Mouse (Mus musculus) intestine, postnatal 0 days (tissue): Measurements from ENCODE around the gene Fgfr2. TPM values are rescaled to one million over a fixed set of nuclear protein-coding genes. Genes with fewer than 3 reads are reported as not detected.

Experiments
- ATAC-seq: fragments of 200-750 bp; cut with Nextera tagmentation; 2 replicates; pipeline ENCODE4 v1.8.0; 2017; ENCODE audit warnings: mild to moderate bottlenecking, moderate TSS enrichment, moderate library complexity
- H3K27ac ChIP-seq: fragments of 300-500 bp; sonication (generic); 2 replicates; pipeline ENCODE4 v1.5.1; 2014; ENCODE audit warnings: mild to moderate bottlenecking, low read depth, low read length, moderate library complexity
- H3K27me3 ChIP-seq: fragments of 300-500 bp; sonication (generic); replicated peaks from 2 replicates; pipeline ENCODE4 v1.6.1; 2014; ENCODE audit warnings: low read length, mixed read lengths; ENCODE audit not compliant: control insufficient read depth, insufficient read depth
- H3K36me3 ChIP-seq: fragments of 300-500 bp; sonication (generic); 2 replicates; pipeline ENCODE4 v1.6.1; 2014; ENCODE audit warnings: mild to moderate bottlenecking, moderate library complexity; ENCODE audit not compliant: control insufficient read depth, insufficient read depth
- H3K4me1 ChIP-seq: fragments of 300-500 bp; sonication (generic); replicated peaks from 2 replicates; pipeline ENCODE4 v1.6.1; 2014; ENCODE audit warnings: antibody characterized with exemption, low read length, mixed read lengths; ENCODE audit not compliant: control insufficient read depth, insufficient read depth
- H3K4me2 ChIP-seq: fragments of 300-500 bp; sonication (generic); replicated peaks from 2 replicates; pipeline ENCODE4 v1.6.1; 2014; ENCODE audit warnings: low read depth, mild to moderate bottlenecking, moderate library complexity
- H3K4me3 ChIP-seq: fragments of 300-500 bp; sonication (generic); 2 replicates; pipeline ENCODE4 v1.5.1; 2014; ENCODE audit warnings: low read depth, low read length
- H3K9ac ChIP-seq: fragments of 300-500 bp; sonication (generic); 2 replicates; pipeline ENCODE4 v1.6.1; 2014; ENCODE audit warnings: mild to moderate bottlenecking, low read depth, low read length
- H3K9me3 ChIP-seq: fragments of 300-500 bp; sonication (generic); 2 replicates; pipeline ENCODE4 v1.6.1; 2016; ENCODE audit warnings: mixed run types; ENCODE audit not compliant: control insufficient read depth
- CTCF ChIP-seq: sonication (generic); IDR thresholded peaks from 2 replicates; pipeline ENCODE4 v1.5.1; 2016; ENCODE audit warnings: low read depth, mild to moderate bottlenecking, control low read depth, antibody characterized with exemption, moderate library complexity
- WGBS: fragments of 180-500 bp; shearing (Covaris S2); extraction: QIAGEN DNeasy Blood & Tissue Kit; methylation state at CpG from one replicate; pipeline ENCODE4 v1.1.7; 2014; 5-methylcytosine and 5-hydroxymethylcytosine counted together
- polyA plus RNA-seq: library from polyadenylated mRNA; unstranded; fragments of >200 nt; fragmentation: Nextera tagmentation; extraction: Ambion mirVana; gene quantifications from 2 replicates; pipeline ENCODE4 v1.2.1, GENCODE M21; 2015

The Fgfr2 gene
- polyA plus RNA-seq, 1 experiment from 2014 or later: 29.5 TPM

DNA sequence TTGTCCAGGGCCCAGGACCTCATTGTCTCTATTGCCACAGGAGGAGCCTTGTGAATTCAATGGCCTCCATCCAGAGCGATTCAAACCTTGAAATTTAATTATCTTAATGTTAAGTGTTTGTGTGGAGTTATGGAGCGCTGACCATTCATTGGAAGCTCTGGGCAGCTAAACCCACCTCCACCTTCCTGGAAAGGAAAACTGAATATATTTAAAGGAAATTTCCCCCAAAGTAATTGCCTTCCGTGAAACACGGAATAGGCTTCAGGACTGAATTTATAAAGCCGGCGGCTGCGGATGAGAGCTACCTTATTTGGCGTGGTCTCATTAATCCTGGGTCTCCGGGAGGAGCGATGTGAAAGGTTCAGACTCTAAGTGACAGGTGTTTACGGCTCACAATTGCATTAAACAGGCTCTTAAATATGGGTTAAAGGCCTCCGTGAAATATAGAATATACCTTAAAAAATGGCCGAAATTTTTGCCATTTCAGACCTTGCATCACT, 1479.8 kb downstream of the Fgfr2 start:
- H3K9me3 ChIP-seq: no peaks in the 10 kb centered on the region
- H3K36me3 ChIP-seq: no peaks in the 10 kb centered on the region
- no peaks in the 10 kb centered on the region for H3K4me1 ChIP-seq
- H3K27me3 ChIP-seq: peaks cover 48% of the 10 kb centered on the region
- no peak overlapping the region for H3K27ac ChIP-seq
- ATAC-seq: no peak
- H3K4me3 ChIP-seq: no peak overlapping the region
- no peak overlapping the region for H3K4me2 ChIP-seq
- 29% methylated on average over 13 of the region's 13 CpGs for WGBS
- no peak overlapping the region for H3K9ac ChIP-seq
- TF ChIP-seq CTCF: no peak

DNA sequence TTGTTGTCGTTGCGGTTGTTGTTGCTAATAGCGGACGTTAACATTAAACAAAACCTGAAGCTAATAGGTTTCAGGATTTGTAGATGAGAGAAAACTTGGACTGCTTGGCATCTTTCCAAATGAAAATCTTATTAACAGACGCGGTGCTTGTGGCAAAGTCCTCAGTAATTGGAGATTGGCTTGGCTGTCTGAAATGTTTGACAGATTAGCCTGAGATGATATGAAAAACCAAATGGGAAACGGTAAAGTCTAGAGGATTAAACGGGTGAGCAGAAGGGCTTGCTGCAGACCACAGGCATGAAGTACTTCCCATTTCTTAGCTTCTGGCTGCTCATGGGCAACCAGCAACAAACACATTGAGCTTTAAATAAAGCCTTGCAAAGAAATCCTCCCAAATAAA, 1493.6 kb downstream of the Fgfr2 start:
- Histone ChIP-seq H3K27me3 (no peaks in the 10 kb centered on the region), H3K4me2 (no peak overlapping the region), H3K36me3 (no peaks in the 10 kb centered on the region), H3K4me1 (no peaks in the 10 kb centered on the region), H3K4me3 (no peak overlapping the region), H3K9me3 (no peaks in the 10 kb centered on the region), H3K27ac (no peak overlapping the region), H3K9ac (no peak overlapping the region)
- no peak for TF ChIP-seq CTCF
- ATAC-seq: no peak
- 76% methylated on average over 8 of the region's 8 CpGs for WGBS

DNA sequence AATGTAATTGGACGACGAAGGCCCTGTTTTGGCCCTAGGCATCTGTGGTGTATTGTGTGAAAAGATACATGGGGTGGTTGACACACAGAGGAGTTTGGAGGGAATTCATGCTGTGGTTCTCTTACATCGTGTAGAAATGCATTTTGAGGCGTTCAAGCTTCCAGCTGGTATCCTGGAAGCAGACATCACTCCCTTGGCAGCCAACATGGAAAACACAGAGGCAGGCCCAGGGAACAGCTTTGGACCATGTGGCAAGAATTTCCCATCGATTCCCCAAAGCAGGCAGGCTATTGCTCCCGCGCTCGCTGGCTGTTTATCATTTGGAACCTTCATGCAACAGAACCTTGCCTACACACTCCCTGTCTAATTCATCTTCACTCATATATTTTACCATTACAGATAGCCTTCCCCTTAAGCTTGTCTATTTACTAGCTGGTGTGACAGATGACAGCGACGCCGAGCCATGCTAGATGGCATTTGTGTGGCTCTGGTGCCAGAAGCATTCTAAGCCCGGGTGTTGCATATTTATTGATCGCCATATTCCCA, 1494.2 kb downstream of the Fgfr2 start:
- no peak overlapping the region for H3K27ac ChIP-seq
- H3K27me3 ChIP-seq: no peaks in the 10 kb centered on the region
- TF ChIP-seq CTCF: no peak
- 83% methylated on average over 13 of the region's 13 CpGs for WGBS
- no peak overlapping the region for H3K4me2 ChIP-seq
- no peaks in the 10 kb centered on the region for H3K4me1 ChIP-seq
- ATAC-seq: no peak
- no peaks in the 10 kb centered on the region for H3K36me3 ChIP-seq
- H3K4me3 ChIP-seq: no peak overlapping the region
- H3K9ac ChIP-seq: no peak overlapping the region
- H3K9me3 ChIP-seq: no peaks in the 10 kb centered on the region

DNA sequence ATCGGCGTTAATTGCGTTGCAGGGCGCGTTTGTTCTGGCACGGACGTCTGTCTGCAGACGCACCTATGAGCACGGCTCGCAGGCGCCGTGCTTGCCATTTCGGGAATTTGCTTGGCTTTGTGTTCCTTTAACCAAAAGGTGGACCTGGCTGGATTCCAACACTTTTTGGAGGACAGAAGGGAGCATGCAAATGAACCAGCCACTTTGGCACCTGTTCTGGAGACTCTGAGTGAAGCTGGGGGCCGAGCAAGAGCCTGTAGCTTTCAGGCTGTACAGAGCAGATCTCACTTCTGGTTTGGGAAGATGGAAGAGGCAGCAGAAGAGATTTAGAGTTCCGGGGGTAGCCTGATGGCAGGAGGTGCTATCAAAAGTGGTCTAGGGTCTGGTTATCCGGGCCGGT, 1494.8 kb downstream of the Fgfr2 start:
- H3K4me3 ChIP-seq: no peak overlapping the region
- 88% methylated on average over 17 of the region's 17 CpGs for WGBS

DNA sequence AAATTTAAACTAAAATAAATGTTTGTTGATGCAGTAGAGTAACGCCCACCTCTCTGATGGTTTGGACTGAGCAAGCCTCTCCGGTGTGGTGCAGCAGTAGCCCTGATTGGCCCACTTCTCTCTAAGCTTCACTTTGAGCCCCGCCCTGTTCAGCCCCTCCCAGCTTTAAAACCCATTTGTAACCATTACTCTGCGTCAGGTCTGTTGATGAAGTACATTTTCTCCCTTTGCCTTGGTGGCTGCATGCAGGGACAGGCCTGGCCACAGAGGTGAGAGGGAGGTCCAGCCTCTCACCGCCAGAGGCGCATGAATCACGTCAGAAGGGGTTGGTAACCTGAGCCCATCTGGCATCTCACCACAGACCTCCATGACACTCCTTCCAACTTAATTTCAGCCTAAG, 1513.5 kb downstream of the Fgfr2 start:
- H3K4me2 ChIP-seq: no peak overlapping the region
- no peak overlapping the region for H3K4me3 ChIP-seq
- no peak overlapping the region for H3K9ac ChIP-seq
- TF ChIP-seq CTCF: no peak
- H3K4me1 ChIP-seq: no peaks in the 10 kb centered on the region
- H3K9me3 ChIP-seq: no peaks in the 10 kb centered on the region
- no peak for ATAC-seq
- no peak overlapping the region for H3K27ac ChIP-seq
- H3K27me3 ChIP-seq: no peaks in the 10 kb centered on the region
- H3K36me3 ChIP-seq: no peaks in the 10 kb centered on the region
- 21% methylated on average over 7 of the region's 7 CpGs for WGBS

More for the DNA sequence above, 1494.8 kb downstream of the Fgfr2 start:
- Histone ChIP-seq H3K4me1 (no peaks in the 10 kb centered on the region), H3K27me3 (no peaks in the 10 kb centered on the region), H3K36me3 (no peaks in the 10 kb centered on the region), H3K9ac (no peak overlapping the region), H3K9me3 (no peaks in the 10 kb centered on the region), H3K4me2 (no peak overlapping the region), H3K27ac (no peak overlapping the region)
- TF ChIP-seq CTCF: no peak
- ATAC-seq: no peak

DNA sequence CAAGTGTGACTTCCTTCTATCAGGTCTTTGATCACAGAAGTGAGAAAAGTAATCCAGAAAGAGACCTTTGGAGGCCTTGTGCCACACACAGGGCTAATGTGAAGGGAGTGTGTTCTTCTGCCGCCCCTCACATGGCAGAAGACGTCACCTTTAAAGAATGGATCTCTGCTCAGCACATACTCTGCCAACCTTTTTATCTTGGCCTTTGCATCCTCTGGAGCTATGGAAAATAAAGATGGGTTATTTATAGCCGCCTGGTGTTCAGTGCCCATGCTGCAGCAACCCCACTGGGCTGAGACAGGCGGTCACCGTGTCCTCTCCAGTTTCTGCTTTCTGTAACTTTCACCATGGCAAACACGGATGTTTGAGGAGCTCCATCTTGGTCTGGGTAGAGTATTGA, 1515.1 kb downstream of the Fgfr2 start:
- H3K36me3 ChIP-seq: no peaks in the 10 kb centered on the region
- no peak overlapping the region for H3K4me3 ChIP-seq
- 85% methylated on average over 6 of the region's 6 CpGs for WGBS
- no peaks in the 10 kb centered on the region for H3K27me3 ChIP-seq
- H3K9me3 ChIP-seq: no peaks in the 10 kb centered on the region
- TF ChIP-seq CTCF: no peak
- H3K27ac ChIP-seq: no peak overlapping the region
- no peak overlapping the region for H3K9ac ChIP-seq
- H3K4me2 ChIP-seq: no peak overlapping the region
- no peak for ATAC-seq
- H3K4me1 ChIP-seq: no peaks in the 10 kb centered on the region

DNA sequence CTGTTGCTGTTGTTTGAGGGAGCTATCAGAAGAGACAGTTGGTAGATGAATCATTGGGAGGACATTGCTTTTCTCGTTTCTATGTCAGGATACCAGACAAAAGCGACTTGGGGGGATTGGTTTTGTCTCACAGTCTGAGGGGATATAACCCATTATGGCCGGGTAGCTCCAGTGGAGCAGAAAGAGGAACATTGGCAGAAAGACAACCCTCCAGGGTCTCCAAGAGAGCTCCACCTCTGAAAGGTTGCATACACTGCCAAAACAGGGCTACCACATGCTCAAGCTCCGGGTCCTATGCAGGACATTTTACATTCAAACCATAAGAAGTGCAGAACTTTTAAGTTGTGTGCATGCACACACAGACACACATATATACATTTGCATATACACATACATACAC, 1517.7 kb downstream of the Fgfr2 start:
- Histone ChIP-seq H3K4me3 (no peak overlapping the region), H3K4me2 (no peak overlapping the region), H3K9ac (no peak overlapping the region), H3K27ac (no peak overlapping the region), H3K9me3 (no peaks in the 10 kb centered on the region), H3K36me3 (no peaks in the 10 kb centered on the region), H3K27me3 (no peaks in the 10 kb centered on the region), H3K4me1 (no peaks in the 10 kb centered on the region)
- no peak for TF ChIP-seq CTCF
- WGBS: 76% methylated on average over 4 of the region's 4 CpGs
- ATAC-seq: no peak
